Mouse (Mus musculus) adrenal gland, postnatal 14 days (tissue): Measurements from ENCODE around the gene Elp5. TPM values are rescaled to one million over a fixed set of nuclear protein-coding genes. Genes with fewer than 3 reads are reported as not detected.
A peak's percentile ranks its signal among the peaks of the same experiment; 100 is the strongest.

Experiments
- DNase-seq: peaks from one replicate; pipeline ENCODE4 v3.0.0; 2021; ENCODE audit warnings: mixed read lengths
- total RNA-seq: library from RNA; stranded (reverse); gene quantifications from 2 replicates; pipeline ENCODE4 v1.2.3, GENCODE M21; 2021

Elp5 gene
- total RNA-seq, 1 experiment from 2014 or later: 65.2 TPM

GRCm38 (mm10) chr11:69991711-69992110, 9.4 kb upstream of the Elp5 start:
- DNase-seq: no peak

GRCm38 (mm10) chr11:69990850-69991691, 8.8 kb upstream of the Elp5 start, which contains the start of gene Gabarap:
TSS of gene Gabarap (plus strand) at chr11:69991143.
- DNase-seq: peak; percentile 99

GRCm38 (mm10) chr11:69989949-69990348, 7.6 kb upstream of the Elp5 start:
- DNase-seq: peak; percentile 7

GRCm38 (mm10) chr11:69984431-69984830, 2.1 kb upstream of the Elp5 start:
- no peak for DNase-seq

- no peak for DNase-seq
Observed at GRCm38 (mm10) chr11:69983377-69983776, 1.1 kb upstream of the Elp5 start.

GRCm38 (mm10) chr11:69982877-69983276, 560 bp upstream of the Elp5 start:
- DNase-seq: peak; percentile 61

GRCm38 (mm10) chr11:69981141-69981762, 1.1 kb downstream of the Elp5 start, which contains the start of gene Ctdnep1:
TSS of gene Ctdnep1 (plus strand) at chr11:69981156.
- peak; percentile 49 for DNase-seq

GRCm38 (mm10) chr11:69980196-69981140, 1.8 kb downstream of the Elp5 start:
- DNase-seq: peak; percentile 97

- DNase-seq: no peak
Observed at GRCm38 (mm10) chr11:69979827-69980195, 2.5 kb downstream of the Elp5 start.

- DNase-seq: no peak
Observed at GRCm38 (mm10) chr11:69976271-69976670, 6.0 kb downstream of the Elp5 start.

- no peak for DNase-seq
Observed at GRCm38 (mm10) chr11:69974907-69975306, 7.4 kb downstream of the Elp5 start.

GRCm38 (mm10) chr11:69970775-69971174, 11.5 kb downstream of the Elp5 start:
- no peak for DNase-seq

GRCm38 (mm10) chr11:69970222-69970621, 12.1 kb downstream of the Elp5 start:
- no peak for DNase-seq

GRCm38 (mm10) chr11:69968793-69969192, 13.5 kb downstream of the Elp5 start:
- DNase-seq: no peak

GRCm38 (mm10) chr11:69966860-69967517, 15.3 kb downstream of the Elp5 start:
- DNase-seq: no peak

GRCm38 (mm10) chr11:69966006-69966859, 16.1 kb downstream of the Elp5 start:
- DNase-seq: peak; percentile 60

- peak; percentile 19 for DNase-seq
Observed at GRCm38 (mm10) chr11:69965271-69966005, 16.9 kb downstream of the Elp5 start.

GRCm38 (mm10) chr11:69964650-69965270, 17.6 kb downstream of the Elp5 start, which contains the start of gene Cldn7:
TSS of gene Cldn7 (plus strand) at chr11:69964779.
- DNase-seq: no peak

GRCm38 (mm10) chr11:69961841-69962240, 20.5 kb downstream of the Elp5 start:
- no peak for DNase-seq
